Mouse (Mus musculus) MEL (cell line): ENCODE measurements around the gene Foxn3. TPM values are rescaled to one million over a fixed set of nuclear protein-coding genes. Genes with fewer than 3 reads are reported as not detected.

Experiments
- DNase-seq: peaks from one replicate; pipeline ENCODE4 v3.0.0; 2011; ENCODE audit warnings: low read depth, low spot score
- H3K27ac ChIP-seq: 2 replicates; pipeline ENCODE4 v1.5.1; 2012; ENCODE audit warnings: low read depth, mild to moderate bottlenecking, control low read depth, low read length, moderate library complexity; ENCODE audit not compliant: control insufficient read depth
- H3K27me3 ChIP-seq, 2 experiments: fragments of 150-350 bp in 1 of 2; sonication (generic) in 1 of 2; 2 replicates each; pipeline ENCODE4 v1.6.1; 2012; ENCODE audit warnings: low read length in 2 of 2, mild to moderate bottlenecking in 2 of 2, improper control_type of control experiment in 1 of 2, moderate library complexity in 1 of 2; ENCODE audit not compliant: insufficient read depth in 2 of 2, control insufficient read depth in 1 of 2
- H3K36me3 ChIP-seq, 2 experiments: 2 replicates each; pipeline ENCODE4 v1.6.1; 2012 to 2014; ENCODE audit warnings: low read length in 2 of 2, improper control_type of control experiment in 1 of 2, inconsistent platforms in 1 of 2, mild to moderate bottlenecking in 1 of 2; ENCODE audit not compliant: insufficient read depth in 2 of 2, control insufficient read depth in 1 of 2
- H3K4me1 ChIP-seq, 2 experiments: fragments of 150-350 bp in 1 of 2; sonication (generic) in 1 of 2; 2 replicates each; pipeline ENCODE4 v1.6.1; 2012; ENCODE audit warnings: low read length in 2 of 2, improper control_type of control experiment in 1 of 2, mild to moderate bottlenecking in 1 of 2; ENCODE audit not compliant: insufficient read depth in 2 of 2, control insufficient read depth in 1 of 2
- H3K4me3 ChIP-seq, 2 experiments: fragments of 150-350 bp in 1 of 2; sonication (generic) in 1 of 2; 2 replicates each; pipeline ENCODE4 v1.5.1; 2012; ENCODE audit warnings: low read depth in 2 of 2, low read length in 2 of 2, mild to moderate bottlenecking in 2 of 2, moderate library complexity in 2 of 2, control low read depth in 1 of 2, improper control_type of control experiment in 1 of 2; ENCODE audit not compliant: control insufficient read depth in 1 of 2, insufficient read depth in 1 of 2
- H3K79me2 ChIP-seq: 2 replicates; pipeline ENCODE4 v1.6.1; 2012; ENCODE audit warnings: mild to moderate bottlenecking, low read length, moderate library complexity; ENCODE audit not compliant: control insufficient read depth, poor library complexity, insufficient read depth
- H3K9ac ChIP-seq: 2 replicates; pipeline ENCODE4 v1.6.1; 2012; ENCODE audit warnings: low read depth, mild to moderate bottlenecking, control low read depth, low read length, moderate library complexity; ENCODE audit not compliant: control insufficient read depth, poor library complexity, severe bottlenecking
- H3K9me3 ChIP-seq: fragments of 150-350 bp; sonication (generic); replicated peaks from 2 replicates; pipeline ENCODE4 v1.6.1; 2012; ENCODE audit warnings: mild to moderate bottlenecking, low read length, improper control_type of control experiment, moderate library complexity; ENCODE audit not compliant: insufficient read depth
- BHLHE40 ChIP-seq: IDR thresholded peaks from 2 replicates; pipeline ENCODE4 v1.6.1; 2012; ENCODE audit warnings: low read depth, mild to moderate bottlenecking, inconsistent platforms, low read length, improper control_type of control experiment, borderline replicate concordance
- CHD1 ChIP-seq: IDR thresholded peaks from 2 replicates; pipeline ENCODE4 v1.6.1; 2012; ENCODE audit warnings: low read depth, mild to moderate bottlenecking, inconsistent platforms, low read length, improper control_type of control experiment
- E2F4 ChIP-seq: IDR thresholded peaks from 2 replicates; pipeline ENCODE4 v1.6.1; 2011; ENCODE audit warnings: low read depth, low read length, improper control_type of control experiment, borderline replicate concordance
- GABPA ChIP-seq: IDR thresholded peaks from 2 replicates; pipeline ENCODE4 v1.6.1; 2012; ENCODE audit warnings: low read depth, mild to moderate bottlenecking, inconsistent platforms, low read length, improper control_type of control experiment, moderate library complexity
- HCFC1 ChIP-seq: IDR thresholded peaks from 2 replicates; pipeline ENCODE4 v1.6.1; 2012; ENCODE audit warnings: low read depth, mild to moderate bottlenecking, inconsistent platforms, low read length, improper control_type of control experiment, moderate library complexity
- MAFK ChIP-seq: IDR thresholded peaks from 2 replicates; pipeline ENCODE4 v1.6.1; 2011; ENCODE audit warnings: low read depth, mild to moderate bottlenecking, low read length, improper control_type of control experiment, borderline replicate concordance
- MAX ChIP-seq: IDR thresholded peaks from 2 replicates; pipeline ENCODE4 v1.6.1; 2011; ENCODE audit warnings: low read length, improper control_type of control experiment
- MEF2A ChIP-seq: IDR thresholded peaks from 2 replicates; pipeline ENCODE4 v1.6.1; 2014; ENCODE audit warnings: low read depth, mild to moderate bottlenecking, inconsistent platforms, low read length, improper control_type of control experiment; ENCODE audit not compliant: poor library complexity, insufficient replicate concordance, severe bottlenecking; ENCODE audit errors: extremely low read depth
- MXI1 ChIP-seq: IDR thresholded peaks from 2 replicates; pipeline ENCODE4 v1.6.1; 2011; ENCODE audit warnings: mild to moderate bottlenecking, low read depth, low read length, improper control_type of control experiment
- MYB ChIP-seq: IDR thresholded peaks from 2 replicates; pipeline ENCODE4 v1.6.1; 2011; ENCODE audit warnings: mild to moderate bottlenecking, low read depth, low read length, improper control_type of control experiment
- MYC ChIP-seq: IDR thresholded peaks from 2 replicates; pipeline ENCODE4 v1.6.1; 2011; ENCODE audit warnings: low read depth, mild to moderate bottlenecking, low read length, improper control_type of control experiment, moderate library complexity
- NELFE ChIP-seq: IDR thresholded peaks from 2 replicates; pipeline ENCODE4 v1.6.1; 2011; ENCODE audit warnings: low read depth, low read length, improper control_type of control experiment
- NRF1 ChIP-seq: IDR thresholded peaks from 2 replicates; pipeline ENCODE4 v1.6.1; 2014; ENCODE audit warnings: low read depth, mild to moderate bottlenecking, inconsistent platforms, low read length, improper control_type of control experiment, moderate library complexity; ENCODE audit not compliant: poor library complexity, insufficient read depth, severe bottlenecking
- POLR2A ChIP-seq, 2 experiments: IDR thresholded peaks; 2 replicates each; pipeline ENCODE4 v1.6.1; 2011 to 2012; ENCODE audit warnings: low read length in 2 of 2, mild to moderate bottlenecking in 2 of 2, control low read depth in 1 of 2, improper control_type of control experiment in 1 of 2, low read depth in 1 of 2, moderate library complexity in 1 of 2; ENCODE audit not compliant: control insufficient read depth in 1 of 2, insufficient read depth in 1 of 2, poor library complexity in 1 of 2
- POLR2AphosphoS2 ChIP-seq: IDR thresholded peaks from 2 replicates; pipeline ENCODE4 v1.6.1; 2011; ENCODE audit warnings: low read length, improper control_type of control experiment
- POLR2AphosphoS5 ChIP-seq: IDR thresholded peaks from 2 replicates; pipeline ENCODE4 v1.6.1; 2012; ENCODE audit warnings: low read depth, borderline replicate concordance, mild to moderate bottlenecking, inconsistent platforms, low read length, moderate library complexity, mixed read lengths
- SIN3A ChIP-seq: IDR thresholded peaks from 2 replicates; pipeline ENCODE4 v1.6.1; 2012; ENCODE audit warnings: low read length, improper control_type of control experiment, inconsistent platforms
- UBTF ChIP-seq: IDR thresholded peaks from 2 replicates; pipeline ENCODE4 v1.6.1; 2012; ENCODE audit warnings: low read depth, mild to moderate bottlenecking, inconsistent platforms, low read length, improper control_type of control experiment, moderate library complexity, borderline replicate concordance; ENCODE audit not compliant: insufficient read depth
- USF1 ChIP-seq: IDR thresholded peaks from 2 replicates; pipeline ENCODE4 v1.6.1; 2014; ENCODE audit warnings: low read depth, mild to moderate bottlenecking, inconsistent platforms, low read length, improper control_type of control experiment, moderate library complexity
- ZKSCAN1 ChIP-seq: IDR thresholded peaks from 2 replicates; pipeline ENCODE4 v1.6.1; 2012; ENCODE audit warnings: low read depth, mild to moderate bottlenecking, inconsistent platforms, low read length, improper control_type of control experiment, moderate library complexity
- ZMIZ1 ChIP-seq: IDR thresholded peaks from 2 replicates; pipeline ENCODE4 v1.6.1; 2012; ENCODE audit warnings: low read depth, mild to moderate bottlenecking, inconsistent platforms, low read length, improper control_type of control experiment, moderate library complexity
- ZNF384 ChIP-seq: IDR thresholded peaks from 2 replicates; pipeline ENCODE4 v1.6.1; 2012; ENCODE audit warnings: low read depth, mild to moderate bottlenecking, inconsistent platforms, low read length, improper control_type of control experiment
- polyA plus RNA-seq, 2 experiments: library from polyadenylated mRNA; stranded (reverse) in 1 of 2; unstranded in 1 of 2; fragments of >175 nt in 1 of 2; fragments of >200 nt in 1 of 2; gene quantifications; 2 replicates each; pipeline versions ENCODE4 v1.2.1 to v1.2.4; 2012; ENCODE audit warnings: low replicate concordance in 2 of 2, low read depth in 1 of 2; ENCODE audit not compliant: insufficient read length in 2 of 2, insufficient read depth in 1 of 2, missing spikeins in 1 of 2
- total RNA-seq: library from RNA; depleted of rRNA; stranded (reverse); fragments of 300-350 nt; gene quantifications from 2 replicates; pipeline ENCODE4 v1.2.3, GENCODE M21; 2012

The Foxn3 gene
- total and polyA plus RNA-seq, 3 experiments: 15.5 to 22.8 TPM; not detected in 1

GRCm38 (mm10) chr12:99331341-99331947 lies 231.9 kb downstream of the Foxn3 start (continued):
- TF ChIP-seq NRF1 (no peak), UBTF (no peak), ZMIZ1 (no peak), POLR2AphosphoS5 (no peak), MYC (no peak), HCFC1 (no peak), MEF2A (no peak), POLR2A (IDR thresholded peaks at IDR 0.05; ENCODE audit: control insufficient read depth in 1 of 2, insufficient read depth in 1 of 2, low read depth in 1 of 2, low read length in 2 of 2, poor library complexity in 1 of 2) (no peak), SIN3A (0 out of 2 replicates have a peak, but pooled peaks have one; percentile 8), USF1 (no peak), NELFE (no peak), GABPA (no peak), MXI1 (no peak), ZKSCAN1 (no peak), BHLHE40 (no peak)

GRCm38 (mm10) chr12:99330822-99331285 lies 232.5 kb downstream of the Foxn3 start:
- TF ChIP-seq MAFK (no peak), ZNF384 (no peak), NELFE (no peak), POLR2AphosphoS2 (no peak), MYB (no peak), MYC (no peak), E2F4 (no peak), MAX (no peak), CHD1 (no peak), BHLHE40 (no peak), POLR2AphosphoS5 (no peak)
- Histone ChIP-seq H3K9ac (no peak overlapping the region), H3K27ac (no peak overlapping the region), H3K36me3 (peaks cover 0 to 15% of the 10 kb centered on the region in 2 experiments; a peak in 2 of 4 replicates), H3K4me1 (peaks cover 4 to 20% of the 10 kb centered on the region in 2 experiments), H3K9me3 (no peaks in the 10 kb centered on the region), H3K27me3 (no peaks in the 10 kb centered on the region), H3K79me2 (no peaks in the 10 kb centered on the region), H3K4me3 (no peak overlapping the region)
- DNase-seq: no peak
